ENCODE assay signal across 20 mouse cellular contexts in genomic region chr2:105383063-105383462, GRCm38 (mm10).
"Had no signal": no experiment of that assay in that cellular context is flagged by ENCODE, and none has a peak within 500 bp of the region (broad histone marks: within the 10 kb centered on the region; RNA-seq: fewer than 3 reads in every experiment).

No protein-coding gene starts in this region.

- DNase-seq: kidney, adult 2 months; kidney, postnatal 25 days; layer of hippocampus, adult 9-11 months; left cerebral cortex, postnatal 4 days; liver, embryonic 13.5 days; lung, adult 2 months; lung, postnatal 14 days; lung, postnatal 4 days; midbrain, embryonic 14.5 days; retina, postnatal 1 day; right cerebral cortex, postnatal 14 days; thymus, adult 2 months; thymus, postnatal 14 days; thymus, postnatal 4 days had no signal

- H3K27ac ChIP-seq: kidney, postnatal 0 days; layer of hippocampus, adult 2 months; limb, embryonic 13.5 days; liver, embryonic 13.5 days; neural tube, embryonic 13.5 days had no signal

- H3K4me1 ChIP-seq: limb, embryonic 13.5 days; neural tube, embryonic 13.5 days had no signal

- H3K4me2 ChIP-seq: limb, embryonic 13.5 days; liver, embryonic 13.5 days; neural tube, embryonic 13.5 days had no signal

- ATAC-seq: intestine, postnatal 0 days had no signal

- H3K9me3 ChIP-seq: limb, embryonic 13.5 days; liver, embryonic 13.5 days; neural tube, embryonic 13.5 days had no signal

- H3K27me3 ChIP-seq: limb, embryonic 13.5 days; liver, embryonic 13.5 days; neural tube, embryonic 13.5 days had no signal

- H3K9ac ChIP-seq: limb, embryonic 13.5 days; liver, embryonic 13.5 days; neural tube, embryonic 13.5 days had no signal

- H3K4me3 ChIP-seq: layer of hippocampus, adult 2 months; limb, embryonic 13.5 days; liver, embryonic 13.5 days; myocyte; neural tube, embryonic 13.5 days had no signal
